Mouse (Mus musculus): ENCODE data around the gene Rxfp2. TPM values are rescaled to one million over a fixed set of nuclear protein-coding genes. Genes with fewer than 3 reads are reported as not detected.

Gene Rxfp2
- polyA plus RNA-seq, 1 experiment from 2014 or later: not detected

DNA sequence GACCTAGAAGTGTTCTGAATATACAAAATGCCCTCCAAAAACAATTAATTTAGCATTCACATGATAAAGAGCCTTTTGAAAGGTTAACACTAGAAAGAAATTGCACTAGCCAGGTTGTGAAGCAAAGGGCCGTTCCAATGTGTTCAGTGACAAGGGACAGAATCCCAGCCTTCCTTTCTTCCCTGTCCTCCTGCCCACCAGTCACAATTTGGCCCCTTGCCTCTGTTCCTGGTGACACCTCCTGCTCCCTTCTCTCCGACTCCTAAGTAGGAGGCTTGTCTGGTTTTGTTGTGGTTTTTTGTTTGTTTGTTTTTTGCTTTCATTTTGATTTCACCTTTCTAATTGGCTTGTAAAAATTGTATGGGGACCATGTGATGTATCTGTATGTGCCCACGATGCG is 3.3 kb downstream of the Rxfp2 start:
- no peak overlapping the region for H3K4me3 ChIP-seq (replicated peaks)
- H3K36me3 ChIP-seq (replicated peaks): no peaks in the 10 kb centered on the region
- 69% methylated on average over 4 of the region's 4 CpGs for WGBS (ENCODE audit: insufficient replicate concordance)
- 0 out of 2 replicates have a peak, but pooled peaks cover 4% of the 10 kb centered on the region for H3K9me3 ChIP-seq (replicated peaks)
- H3K27ac ChIP-seq (replicated peaks): no peak overlapping the region
- no peaks in the 10 kb centered on the region for H3K4me1 ChIP-seq (replicated peaks)
- ATAC-seq (ENCODE audit: insufficient read depth): no peak
- H3K9ac ChIP-seq: no peak overlapping the region
- H3K4me2 ChIP-seq: no peak overlapping the region
- no peaks in the 10 kb centered on the region for H3K27me3 ChIP-seq

DNA sequence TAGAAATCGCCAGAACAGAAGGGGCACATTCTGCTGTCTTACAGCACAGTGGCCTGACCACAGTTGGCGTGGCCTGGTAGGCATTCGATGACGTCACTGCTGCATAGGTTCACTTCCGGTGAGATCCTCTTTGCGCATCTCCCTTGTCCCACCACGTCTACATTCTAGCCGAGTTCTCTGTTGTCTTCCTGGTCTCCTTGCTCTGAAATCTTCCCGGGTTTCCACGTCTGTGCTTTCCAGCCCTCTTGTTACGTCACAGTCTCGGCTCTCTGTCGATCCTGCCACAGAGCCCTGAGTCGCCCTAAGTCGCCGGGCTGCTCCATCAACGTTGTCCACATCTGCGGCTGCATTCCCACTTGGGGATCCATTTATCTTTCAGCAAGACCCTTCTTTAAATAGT is 4.1 kb downstream of the Rxfp2 start:
- WGBS (ENCODE audit: insufficient replicate concordance): 71% methylated on average over 18 of the region's 18 CpGs
- no peak overlapping the region for H3K4me3 ChIP-seq (replicated peaks)
- no peak for ATAC-seq (ENCODE audit: insufficient read depth)

DNA sequence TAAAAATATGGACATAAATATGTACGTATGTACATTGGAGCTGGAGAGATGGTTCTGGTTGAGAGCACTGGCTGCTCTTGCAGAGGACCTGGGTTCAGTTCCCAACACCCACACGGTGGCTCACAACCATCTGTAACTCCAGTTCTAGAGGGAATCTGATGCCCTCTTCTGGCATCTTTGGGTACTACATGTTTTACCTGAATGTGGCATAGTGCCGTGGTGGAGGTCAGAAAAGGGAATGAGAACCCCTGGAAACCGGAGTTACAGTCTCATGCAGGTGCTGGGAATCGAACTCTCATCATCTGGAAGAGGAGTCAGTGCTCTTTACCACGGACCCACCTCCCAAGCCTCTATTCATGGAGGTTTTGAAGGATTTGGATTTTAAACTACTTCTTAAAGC is 5.0 kb downstream of the Rxfp2 start:
- no peaks in the 10 kb centered on the region for H3K27me3 ChIP-seq
- no peak for ATAC-seq (ENCODE audit: insufficient read depth)

More for the DNA sequence above, 4.1 kb downstream of the Rxfp2 start:
- no peak overlapping the region for H3K9ac ChIP-seq
- no peak overlapping the region for H3K4me2 ChIP-seq
- no peaks in the 10 kb centered on the region for H3K36me3 ChIP-seq (replicated peaks)
- 0 out of 2 replicates have a peak, but pooled peaks cover 4% of the 10 kb centered on the region for H3K9me3 ChIP-seq (replicated peaks)
- no peaks in the 10 kb centered on the region for H3K27me3 ChIP-seq
- H3K4me1 ChIP-seq (replicated peaks): no peaks in the 10 kb centered on the region
- no peak overlapping the region for H3K27ac ChIP-seq (replicated peaks)

DNA sequence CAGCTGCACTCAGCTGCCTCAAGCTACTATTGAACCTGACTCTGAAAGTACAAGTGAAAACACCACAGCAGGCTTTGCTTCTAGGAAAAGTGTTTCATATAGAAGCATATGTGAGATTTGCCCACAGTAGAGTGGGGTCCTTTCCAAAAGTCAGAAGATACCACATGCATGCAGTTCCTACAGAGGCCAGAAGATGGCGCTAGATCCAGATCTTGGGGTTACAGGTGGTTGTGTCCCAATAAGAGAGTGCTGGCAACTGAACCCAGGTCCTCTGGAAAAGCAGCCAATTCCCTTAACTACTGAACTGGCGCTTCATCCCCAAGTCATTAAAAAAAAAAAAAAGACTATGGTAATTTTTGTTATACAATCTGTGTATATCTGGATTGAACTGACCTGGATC is 5.7 kb downstream of the Rxfp2 start:
- no peak overlapping the region for H3K4me2 ChIP-seq
- WGBS (ENCODE audit: insufficient replicate concordance): 46% methylated on average over 2 of the region's 2 CpGs
- H3K9me3 ChIP-seq (replicated peaks): 0 out of 2 replicates have a peak, but pooled peaks cover 4% of the 10 kb centered on the region
- H3K27ac ChIP-seq (replicated peaks): no peak overlapping the region
- no peaks in the 10 kb centered on the region for H3K36me3 ChIP-seq (replicated peaks)
- H3K27me3 ChIP-seq: no peaks in the 10 kb centered on the region
- no peak for ATAC-seq (ENCODE audit: insufficient read depth)
- H3K4me3 ChIP-seq (replicated peaks): no peak overlapping the region
- H3K9ac ChIP-seq: no peak overlapping the region
- no peaks in the 10 kb centered on the region for H3K4me1 ChIP-seq (replicated peaks)

More for the DNA sequence above, 5.0 kb downstream of the Rxfp2 start:
- Histone ChIP-seq H3K9ac (no peak overlapping the region), H3K36me3 (replicated peaks) (no peaks in the 10 kb centered on the region), H3K4me3 (replicated peaks) (no peak overlapping the region), H3K27ac (replicated peaks) (no peak overlapping the region), H3K4me1 (replicated peaks) (no peaks in the 10 kb centered on the region), H3K9me3 (replicated peaks) (0 out of 2 replicates have a peak, but pooled peaks cover 4% of the 10 kb centered on the region), H3K4me2 (no peak overlapping the region)
- WGBS (ENCODE audit: insufficient replicate concordance): 60% methylated on average over 6 of the region's 6 CpGs

DNA sequence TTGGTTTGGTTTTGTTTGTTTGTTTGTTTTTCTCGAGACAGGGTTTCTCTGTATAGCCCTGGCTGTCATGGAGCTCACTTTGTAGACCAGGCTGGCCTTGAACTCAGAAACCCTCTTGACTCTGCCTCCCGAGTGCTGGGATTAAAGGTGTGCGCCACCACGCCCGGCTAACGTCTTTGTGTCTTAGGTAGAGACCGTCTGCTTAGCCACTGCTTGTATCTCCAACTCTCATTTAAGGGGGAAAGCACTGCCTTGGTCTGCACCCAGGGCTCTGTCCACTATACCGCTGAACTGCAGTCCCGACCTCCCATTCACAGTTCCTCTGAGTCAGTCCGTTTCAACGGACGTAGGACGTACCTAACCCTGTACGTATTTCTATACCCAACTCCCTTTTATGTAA is 6.4 kb downstream of the Rxfp2 start:
- no peak overlapping the region for H3K9ac ChIP-seq
- ATAC-seq (ENCODE audit: insufficient read depth): no peak
- no peak overlapping the region for H3K4me3 ChIP-seq (replicated peaks)
- H3K27ac ChIP-seq (replicated peaks): no peak overlapping the region
- H3K9me3 ChIP-seq (replicated peaks): 0 out of 2 replicates have a peak, but pooled peaks cover 4% of the 10 kb centered on the region
- H3K27me3 ChIP-seq: no peaks in the 10 kb centered on the region
- no peak overlapping the region for H3K4me2 ChIP-seq
- no peaks in the 10 kb centered on the region for H3K4me1 ChIP-seq (replicated peaks)
- 81% methylated on average over 14 of the region's 14 CpGs for WGBS (ENCODE audit: insufficient replicate concordance)
- H3K36me3 ChIP-seq (replicated peaks): no peaks in the 10 kb centered on the region

DNA sequence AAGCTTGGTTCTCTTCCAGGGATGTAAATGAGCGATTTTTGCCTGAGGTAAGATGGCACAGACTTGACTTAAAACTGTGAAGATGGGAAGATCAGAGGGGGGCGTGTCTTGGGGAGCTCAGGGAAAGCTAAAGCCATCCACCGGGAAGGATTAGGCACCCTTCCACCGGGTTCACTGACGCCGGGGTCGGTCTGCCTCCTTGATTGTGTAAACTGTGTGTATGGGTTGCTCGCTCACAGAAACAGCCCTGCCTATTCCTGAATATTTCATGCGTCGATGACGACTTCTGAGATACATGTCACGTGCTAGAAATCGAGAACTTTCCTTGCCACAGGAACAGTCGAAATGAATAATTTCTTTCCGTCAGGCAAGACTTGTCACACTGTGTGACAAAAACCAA is 6.9 kb downstream of the Rxfp2 start:
- no peak overlapping the region for H3K4me3 ChIP-seq (replicated peaks)
- no peaks in the 10 kb centered on the region for H3K36me3 ChIP-seq (replicated peaks)
- no peak overlapping the region for H3K27ac ChIP-seq (replicated peaks)
- ATAC-seq (ENCODE audit: insufficient read depth): no peak
- no peaks in the 10 kb centered on the region for H3K4me1 ChIP-seq (replicated peaks)
- 78% methylated on average over 15 of the region's 15 CpGs for WGBS (ENCODE audit: insufficient replicate concordance)
- H3K4me2 ChIP-seq: no peak overlapping the region
- H3K9me3 ChIP-seq (replicated peaks): 0 out of 2 replicates have a peak, but pooled peaks cover 4% of the 10 kb centered on the region
- H3K9ac ChIP-seq: no peak overlapping the region
- H3K27me3 ChIP-seq: no peaks in the 10 kb centered on the region

DNA sequence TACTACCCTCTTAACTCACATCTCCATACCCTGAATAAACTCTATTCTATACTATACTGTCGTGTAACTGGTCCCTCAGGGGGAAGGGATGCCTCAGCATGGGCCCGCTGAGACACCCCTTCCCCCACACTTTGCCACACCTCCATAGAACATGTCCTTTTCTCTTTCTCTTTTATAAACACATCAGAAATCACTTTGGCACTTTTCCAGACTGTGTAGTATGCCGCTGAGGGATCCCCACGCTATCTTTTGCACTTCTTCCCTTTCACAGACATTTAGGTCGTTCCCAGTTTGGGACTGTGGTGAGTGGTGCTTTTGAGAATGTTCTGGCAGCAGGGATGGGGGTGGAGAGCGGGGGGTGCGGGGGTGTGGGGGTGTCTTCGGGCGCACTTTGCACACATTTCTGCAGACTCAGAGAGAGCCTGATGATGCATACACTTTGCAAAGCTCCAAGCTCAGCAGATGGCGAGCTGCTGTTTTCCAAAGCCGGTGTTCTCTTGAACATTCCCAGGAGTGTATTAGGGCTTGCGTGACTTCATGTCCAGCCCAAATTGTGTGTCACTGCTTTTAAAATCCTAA is 8.1 kb downstream of the Rxfp2 start:
- H3K4me1 ChIP-seq (replicated peaks): no peaks in the 10 kb centered on the region
- no peak overlapping the region for H3K4me2 ChIP-seq
- H3K9ac ChIP-seq: no peak overlapping the region
- 71% methylated on average over 12 of the region's 12 CpGs for WGBS (ENCODE audit: insufficient replicate concordance)
- H3K27ac ChIP-seq (replicated peaks): no peak overlapping the region
- H3K9me3 ChIP-seq (replicated peaks): 0 out of 2 replicates have a peak, but pooled peaks cover 4% of the 10 kb centered on the region
- H3K36me3 ChIP-seq (replicated peaks): no peaks in the 10 kb centered on the region
- H3K27me3 ChIP-seq: no peaks in the 10 kb centered on the region
- no peak overlapping the region for H3K4me3 ChIP-seq (replicated peaks)
- ATAC-seq (ENCODE audit: insufficient read depth): no peak

DNA sequence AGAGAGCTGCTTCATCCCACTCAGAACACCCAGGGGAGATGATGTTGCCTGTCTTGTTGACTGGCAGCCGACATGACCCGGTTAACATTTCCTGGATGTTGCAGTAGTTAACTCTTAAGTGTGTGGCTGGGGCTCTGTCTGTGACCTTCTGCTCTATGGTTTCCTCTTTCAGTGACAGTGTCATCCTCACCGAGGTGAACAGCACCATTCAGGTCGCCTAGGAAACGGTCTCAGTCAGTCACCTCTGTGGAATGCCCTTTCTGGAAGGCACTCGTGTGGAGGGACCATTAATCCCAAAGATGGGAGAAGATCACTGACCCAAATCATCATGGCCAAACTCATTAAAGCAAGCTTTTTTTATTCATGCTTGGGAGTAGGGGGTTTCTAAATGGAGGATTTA is 12.7 kb downstream of the Rxfp2 start:
- Histone ChIP-seq H3K36me3 (replicated peaks) (no peaks in the 10 kb centered on the region), H3K4me3 (replicated peaks) (no peak overlapping the region), H3K4me1 (replicated peaks) (no peaks in the 10 kb centered on the region), H3K27me3 (no peaks in the 10 kb centered on the region), H3K4me2 (no peak overlapping the region), H3K9ac (no peak overlapping the region), H3K9me3 (replicated peaks) (no peaks in the 10 kb centered on the region), H3K27ac (replicated peaks) (no peak overlapping the region)
- WGBS (ENCODE audit: insufficient replicate concordance): 37% methylated on average over 6 of the region's 6 CpGs
- ATAC-seq (ENCODE audit: insufficient read depth): no peak

DNA sequence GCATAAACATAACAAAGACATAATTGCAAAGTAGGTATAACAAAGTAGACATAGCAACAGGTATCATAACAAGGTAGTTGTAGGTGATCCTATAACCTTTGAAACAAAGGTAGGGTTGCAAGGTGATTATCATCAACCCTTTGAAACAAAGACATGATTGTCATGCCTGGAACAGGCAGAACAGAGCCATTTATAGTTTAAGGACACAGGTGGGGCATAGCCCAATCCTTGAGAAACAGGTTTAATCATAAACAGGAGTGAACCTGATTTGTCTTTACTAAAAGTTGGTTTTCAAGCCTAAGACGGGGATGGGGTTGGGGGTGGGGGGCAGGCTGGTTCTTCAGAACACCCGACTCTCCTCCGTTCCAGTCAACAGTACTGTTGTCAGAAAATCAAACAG is 13.2 kb downstream of the Rxfp2 start:
- Histone ChIP-seq H3K36me3 (replicated peaks) (no peaks in the 10 kb centered on the region), H3K4me3 (replicated peaks) (no peak overlapping the region), H3K9ac (no peak overlapping the region), H3K4me2 (no peak overlapping the region), H3K4me1 (replicated peaks) (no peaks in the 10 kb centered on the region), H3K9me3 (replicated peaks) (no peaks in the 10 kb centered on the region), H3K27me3 (no peaks in the 10 kb centered on the region), H3K27ac (replicated peaks) (no peak overlapping the region)
- ATAC-seq (ENCODE audit: insufficient read depth): no peak
- WGBS (ENCODE audit: insufficient replicate concordance): 57% methylated on average over 3 of the region's 3 CpGs

DNA sequence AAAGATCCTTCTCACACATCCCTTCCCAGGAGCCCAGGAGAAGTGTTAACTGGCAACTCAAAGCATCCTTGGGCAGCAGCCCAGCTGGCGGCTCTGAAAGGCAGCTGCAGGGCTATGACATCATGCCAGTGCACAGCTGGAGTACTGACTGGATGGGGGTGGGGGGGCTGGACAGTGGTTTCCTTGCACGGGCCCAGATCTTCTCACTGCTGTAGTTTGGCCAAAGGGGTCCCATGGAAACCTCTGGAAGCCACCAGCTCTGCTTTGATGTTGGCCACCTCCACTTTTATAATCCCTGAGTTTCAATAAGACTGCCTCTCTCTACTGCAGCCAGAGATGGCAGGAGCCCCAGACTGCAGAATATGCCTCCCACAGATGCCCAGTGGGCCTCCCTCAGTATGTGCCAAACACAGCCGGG is 13.6 kb downstream of the Rxfp2 start:
- Histone ChIP-seq H3K9ac (no peak overlapping the region), H3K36me3 (replicated peaks) (no peaks in the 10 kb centered on the region), H3K27ac (replicated peaks) (no peak overlapping the region), H3K9me3 (replicated peaks) (no peaks in the 10 kb centered on the region), H3K4me2 (no peak overlapping the region), H3K4me3 (replicated peaks) (no peak overlapping the region), H3K4me1 (replicated peaks) (no peaks in the 10 kb centered on the region), H3K27me3 (no peaks in the 10 kb centered on the region)
- WGBS (ENCODE audit: insufficient replicate concordance): 49% methylated on average over 3 of the region's 3 CpGs
- ATAC-seq (ENCODE audit: insufficient read depth): no peak

DNA sequence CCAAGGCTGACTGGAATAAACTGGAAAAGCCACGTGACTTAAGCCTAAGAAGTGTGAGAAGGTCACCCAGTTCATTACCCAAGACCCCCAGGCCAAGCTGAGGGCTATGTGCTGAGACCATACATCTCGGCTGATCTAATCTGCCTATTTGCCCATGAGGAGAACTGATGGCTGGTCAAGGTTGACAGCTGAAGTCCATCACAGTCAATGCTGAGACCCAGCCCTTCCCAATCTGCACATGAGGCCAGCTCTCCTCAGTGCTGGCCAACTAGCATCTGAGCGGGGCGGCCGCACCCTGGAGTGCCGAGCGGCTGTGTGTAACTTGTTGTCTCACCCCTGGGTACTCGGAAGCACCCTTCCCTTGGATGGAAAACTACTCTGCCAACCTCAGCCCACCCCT is 17.8 kb downstream of the Rxfp2 start:
- no peak overlapping the region for H3K27ac ChIP-seq (replicated peaks)
- no peaks in the 10 kb centered on the region for H3K27me3 ChIP-seq
- no peak for ATAC-seq (ENCODE audit: insufficient read depth)
- no peaks in the 10 kb centered on the region for H3K4me1 ChIP-seq (replicated peaks)
- no peak overlapping the region for H3K4me3 ChIP-seq (replicated peaks)
- H3K36me3 ChIP-seq (replicated peaks): no peaks in the 10 kb centered on the region
- 66% methylated on average over 8 of the region's 8 CpGs for WGBS (ENCODE audit: insufficient replicate concordance)
- no peak overlapping the region for H3K4me2 ChIP-seq
- H3K9ac ChIP-seq: no peak overlapping the region
- H3K9me3 ChIP-seq (replicated peaks): no peaks in the 10 kb centered on the region

DNA sequence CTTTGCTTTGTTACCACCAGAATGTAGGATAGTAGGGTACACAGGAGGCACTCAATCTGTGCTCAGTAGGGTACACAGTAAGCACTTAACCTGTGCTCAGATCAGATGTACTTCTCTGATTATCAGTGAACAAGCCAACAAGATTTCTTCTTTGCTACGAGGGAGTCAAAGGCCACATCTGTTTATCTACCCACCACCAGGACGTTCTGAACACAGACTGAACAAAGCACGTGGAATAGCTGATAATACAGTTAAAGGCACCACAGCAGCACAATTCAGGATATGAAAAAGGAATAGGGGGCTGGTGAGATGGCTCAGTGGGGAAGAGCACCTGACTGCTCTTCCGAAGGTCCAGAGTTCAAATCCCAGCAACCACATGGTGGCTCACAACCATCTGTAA is 18.4 kb downstream of the Rxfp2 start:
- H3K9me3 ChIP-seq (replicated peaks): no peaks in the 10 kb centered on the region
- H3K4me3 ChIP-seq (replicated peaks): no peak overlapping the region
- no peaks in the 10 kb centered on the region for H3K27me3 ChIP-seq
- H3K36me3 ChIP-seq (replicated peaks): no peaks in the 10 kb centered on the region
- no peak overlapping the region for H3K27ac ChIP-seq (replicated peaks)
- WGBS (ENCODE audit: insufficient replicate concordance): 24% methylated on average over 4 of the region's 4 CpGs
- ATAC-seq (ENCODE audit: insufficient read depth): no peak
- no peaks in the 10 kb centered on the region for H3K4me1 ChIP-seq (replicated peaks)
- no peak overlapping the region for H3K4me2 ChIP-seq
- no peak overlapping the region for H3K9ac ChIP-seq

Data from liver, embryonic 15.5 days (tissue).